Mouse (Mus musculus) heart, embryonic 15.5 days (tissue): ENCODE results near the gene Prkcsh. TPM values are rescaled to one million over a fixed set of nuclear protein-coding genes. Genes with fewer than 3 reads are reported as not detected.
A peak's percentile ranks its signal among the peaks of the same experiment; 100 is the strongest.

Source experiments
- ATAC-seq: fragments of 200-750 bp; cut with Nextera tagmentation; replicated peaks from 2 replicates; pipeline ENCODE4 v1.8.0; 2017; ENCODE audit warnings: low read depth, moderate TSS enrichment; ENCODE audit not compliant: insufficient number of reproducible peaks, insufficient read depth, low FRiP score
- H3K27ac ChIP-seq: fragments of 300-500 bp; sonication (generic); 2 replicates; pipeline ENCODE4 v1.5.1; 2015; ENCODE audit warnings: mild to moderate bottlenecking, inconsistent platforms
- H3K27me3 ChIP-seq: fragments of 300-500 bp; sonication (generic); 2 replicates; pipeline ENCODE4 v1.6.1; 2015; ENCODE audit warnings: inconsistent platforms
- H3K36me3 ChIP-seq: fragments of 300-500 bp; sonication (generic); 2 replicates; pipeline ENCODE4 v1.6.1; 2015; ENCODE audit warnings: mild to moderate bottlenecking, inconsistent platforms
- H3K4me1 ChIP-seq: fragments of 300-500 bp; sonication (generic); replicated peaks from 2 replicates; pipeline ENCODE4 v1.6.1; 2015; ENCODE audit warnings: inconsistent platforms
- H3K4me2 ChIP-seq: fragments of 300-500 bp; sonication (generic); 2 replicates; pipeline ENCODE4 v1.6.1; 2015; ENCODE audit warnings: inconsistent platforms, mild to moderate bottlenecking, moderate library complexity
- H3K4me3 ChIP-seq: fragments of 300-500 bp; sonication (generic); 2 replicates; pipeline ENCODE4 v1.5.1; 2015; ENCODE audit warnings: mild to moderate bottlenecking, inconsistent platforms
- H3K9ac ChIP-seq: fragments of 300-500 bp; sonication (generic); 2 replicates; pipeline ENCODE4 v1.6.1; 2015; ENCODE audit warnings: mild to moderate bottlenecking, inconsistent platforms
- H3K9me3 ChIP-seq: fragments of 300-500 bp; sonication (generic); replicated peaks from 2 replicates; pipeline ENCODE4 v1.6.1; 2016; ENCODE audit warnings: inconsistent platforms
- WGBS: fragments of 180-500 bp; shearing (Covaris S2); methylation state at CpG from one replicate; pipeline ENCODE4 v1.1.7; 2015; ENCODE audit warnings: mixed read lengths; 5-methylcytosine and 5-hydroxymethylcytosine counted together
- polyA plus RNA-seq: library from polyadenylated mRNA; unstranded; fragments of >200 nt; fragmentation: Nextera tagmentation; extraction: Ambion mirVana; gene quantifications from 2 replicates; pipeline ENCODE4 v1.2.1, GENCODE M21; 2015

The Prkcsh gene
- polyA plus RNA-seq, 1 experiment from 2014 or later = 60.3 TPM

DNA sequence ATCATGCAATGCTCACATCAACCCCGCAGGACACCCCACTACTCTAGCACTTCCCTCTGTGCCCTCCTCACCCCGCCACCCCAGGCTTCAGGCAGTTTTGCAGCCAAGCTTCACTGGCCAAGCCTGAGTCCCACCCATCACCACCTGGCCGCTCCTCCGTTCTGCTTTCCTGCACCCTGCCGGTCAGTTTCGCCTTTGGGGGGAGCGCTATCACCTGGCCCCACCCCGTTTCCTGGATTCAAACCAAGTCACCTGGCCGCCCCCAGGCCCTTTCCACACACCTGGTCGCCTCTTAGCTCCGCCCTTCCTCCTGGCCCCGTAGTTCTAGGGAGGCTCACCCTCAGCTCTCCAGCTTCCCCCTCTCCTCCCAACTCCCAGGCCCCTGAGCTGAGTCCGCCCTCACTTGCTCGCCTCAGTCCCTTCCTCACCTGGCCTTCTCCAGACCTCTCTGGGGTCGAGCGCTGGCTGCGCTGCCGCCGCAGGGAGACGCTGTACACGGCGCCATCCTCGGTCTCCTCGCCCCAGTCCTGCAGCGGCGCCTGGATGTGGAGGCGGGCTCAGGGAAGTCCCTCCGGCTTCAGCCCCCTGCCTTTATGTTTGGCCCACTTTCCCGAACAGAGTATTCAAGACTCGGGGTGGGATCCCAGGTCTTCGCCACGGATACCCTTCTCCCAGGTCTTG lies 14.0 kb upstream of the Prkcsh start:
- H3K27me3 ChIP-seq = peaks cover 95% of the 10 kb centered on the region
- no peak overlapping the region for H3K27ac ChIP-seq
- no peaks in the 10 kb centered on the region for H3K9me3 ChIP-seq
- peak overlapping the region; percentile 51 for H3K9ac ChIP-seq
- peak overlapping the region; percentile 88 for H3K4me2 ChIP-seq
- no peak for ATAC-seq
- H3K4me3 ChIP-seq = peak overlapping the region; percentile 56
- WGBS = 1% methylated on average over 32 of the region's 32 CpGs
- peaks cover 25% of the 10 kb centered on the region for H3K4me1 ChIP-seq
- H3K36me3 ChIP-seq = no peaks in the 10 kb centered on the region

DNA sequence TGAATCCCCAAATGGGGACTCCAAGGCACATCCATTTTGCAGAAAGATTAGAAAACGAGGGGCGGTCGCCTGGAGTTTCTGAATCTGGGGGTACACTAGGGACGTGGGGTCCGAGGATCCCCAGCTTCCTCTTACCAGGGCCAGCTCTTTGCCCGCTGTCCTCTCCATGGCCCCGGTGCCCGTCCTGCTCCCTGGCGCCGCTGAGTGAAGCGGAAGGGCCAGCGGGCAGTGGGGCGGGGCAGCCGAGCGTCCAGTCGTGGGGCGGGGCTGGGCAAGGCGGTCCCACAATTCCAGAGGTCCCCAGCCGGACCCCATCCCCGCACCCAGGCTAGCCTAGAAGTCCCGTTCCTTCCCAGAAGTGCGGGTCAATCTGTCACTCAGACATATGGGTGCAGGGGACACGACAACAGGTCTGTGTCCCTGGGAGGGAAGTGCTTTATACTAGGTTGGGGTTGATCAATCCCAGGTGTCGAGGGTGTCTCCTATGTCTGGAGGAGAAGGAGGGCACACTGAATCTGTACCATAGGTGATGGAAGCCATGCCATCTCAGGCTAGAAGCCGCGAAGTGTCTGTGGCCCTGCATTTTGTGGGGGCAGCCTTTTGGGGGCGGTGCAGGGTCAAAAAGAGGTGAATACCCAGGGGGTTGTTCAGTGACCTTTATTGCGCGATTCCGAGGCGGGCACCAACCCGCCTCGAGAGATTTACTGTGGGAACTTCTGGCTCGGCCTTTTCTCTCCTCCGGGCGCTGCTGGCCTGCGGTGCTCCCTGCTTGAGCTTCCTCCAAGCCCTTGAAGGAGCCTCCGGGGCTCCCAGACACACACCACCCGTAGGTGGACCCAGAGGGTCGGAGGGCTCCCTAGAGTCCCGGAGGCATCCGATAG lies 13.1 kb upstream of the Prkcsh start, which contains the start of gene Rgl3:
TSS of gene Rgl3 (minus strand) at position 217 of the 881 bp plus-strand sequence.
- H3K9ac ChIP-seq = peak within 1 kb of the TSS; percentile 51
- H3K4me1 ChIP-seq = peaks cover 25% of the 10 kb centered on the region
- no peaks in the 10 kb centered on the region for H3K36me3 ChIP-seq
- H3K27me3 ChIP-seq = peaks cover 93% of the 10 kb centered on the region
- no peak within 1 kb of the TSS for H3K27ac ChIP-seq
- no peak for ATAC-seq
- WGBS = under 1% methylated on average over 42 of the region's 42 CpGs
- H3K4me3 ChIP-seq = peak within 1 kb of the TSS; percentile 56
- no peaks in the 10 kb centered on the region for H3K9me3 ChIP-seq
- peak within 1 kb of the TSS; percentile 88 for H3K4me2 ChIP-seq

DNA sequence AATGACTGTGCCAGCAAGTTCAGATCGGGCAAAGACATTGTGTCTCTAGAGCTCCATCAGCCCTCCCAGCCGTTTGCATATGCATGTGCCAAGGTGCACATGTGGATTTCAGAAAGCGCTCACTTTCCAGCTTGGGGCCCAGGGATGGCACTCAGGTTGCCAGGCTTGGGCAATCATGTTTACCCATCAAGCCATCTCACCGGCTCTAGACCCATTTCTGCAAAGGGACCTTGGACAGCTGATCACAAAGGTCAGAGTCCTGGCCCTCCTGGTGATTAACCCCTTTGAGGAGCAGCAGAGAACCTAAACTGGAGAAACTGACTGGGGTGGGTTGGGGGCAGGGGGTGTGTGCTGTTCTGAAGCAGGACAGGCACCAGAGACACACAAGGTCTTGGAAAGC lies 10.4 kb upstream of the Prkcsh start:
- Histone ChIP-seq H3K9me3 (no peaks in the 10 kb centered on the region), H3K4me2 (no peak overlapping the region), H3K4me3 (no peak overlapping the region), H3K27me3 (peaks cover 72% of the 10 kb centered on the region), H3K36me3 (no peaks in the 10 kb centered on the region), H3K27ac (no peak overlapping the region), H3K9ac (no peak overlapping the region), H3K4me1 (peaks cover 25% of the 10 kb centered on the region)
- ATAC-seq = no peak
- WGBS = 76% methylated on average over 4 of the region's 4 CpGs

DNA sequence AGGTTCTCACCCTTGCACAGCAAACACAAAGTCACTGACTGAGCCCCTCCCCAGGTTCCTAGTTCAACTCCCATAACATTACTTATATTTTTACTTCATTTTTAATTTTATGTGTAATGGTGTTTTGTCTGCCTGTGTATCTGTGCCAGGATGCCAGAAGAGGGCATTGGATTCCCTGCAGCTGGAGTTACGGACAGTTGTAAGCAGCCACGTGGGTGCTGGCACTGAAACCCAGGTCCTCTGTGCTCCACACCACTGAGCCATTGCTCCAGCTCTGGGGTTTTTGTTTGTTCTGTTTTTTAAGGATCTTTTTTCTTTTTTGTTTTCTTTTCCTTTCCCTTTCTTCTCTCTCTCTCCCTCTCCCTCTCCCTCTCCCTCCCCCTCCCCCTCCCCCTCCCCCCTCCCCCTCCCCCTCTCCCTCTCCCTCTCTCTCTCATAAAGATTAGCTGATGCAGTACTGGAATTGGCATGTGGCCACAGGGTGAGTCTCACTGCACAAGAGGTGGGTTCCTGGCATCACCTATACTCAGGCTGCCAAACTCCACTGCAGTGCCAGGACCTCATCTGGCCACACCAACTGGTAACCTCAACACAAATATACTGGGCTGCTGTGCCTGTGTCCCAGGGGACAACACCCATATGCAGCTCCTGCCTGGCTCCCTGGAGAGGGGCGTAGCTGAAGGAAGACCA lies 6.3 kb upstream of the Prkcsh start:
- ATAC-seq = no peak
- 78% methylated on average over 3 of the region's 3 CpGs for WGBS
- Histone ChIP-seq H3K36me3 (no peaks in the 10 kb centered on the region), H3K4me1 (no peaks in the 10 kb centered on the region), H3K27ac (no peak overlapping the region), H3K4me2 (no peak overlapping the region), H3K4me3 (no peak overlapping the region), H3K9ac (no peak overlapping the region), H3K9me3 (no peaks in the 10 kb centered on the region), H3K27me3 (peaks cover 41% of the 10 kb centered on the region)

DNA sequence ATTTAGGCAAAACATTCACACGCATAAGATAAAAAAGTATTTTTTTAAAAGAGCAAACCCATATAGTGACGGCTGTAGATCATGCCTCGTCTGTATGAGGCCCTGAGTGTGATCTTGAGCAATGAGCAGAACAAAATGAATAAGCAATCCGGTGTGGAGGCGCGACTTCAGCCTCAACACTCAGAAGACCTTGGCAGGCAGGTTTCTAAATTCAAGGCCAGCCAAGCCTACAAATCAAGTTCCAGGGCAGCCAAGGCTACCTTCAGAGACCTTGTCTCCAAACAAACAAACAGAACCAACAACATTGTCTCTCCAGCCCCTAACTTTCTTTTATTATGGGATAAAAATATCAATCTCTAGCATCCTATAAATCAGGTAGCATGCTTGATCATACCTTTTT lies 2.3 kb upstream of the Prkcsh start:
- Histone ChIP-seq H3K4me2 (no peak overlapping the region), H3K4me3 (no peak overlapping the region), H3K4me1 (peaks cover 17% of the 10 kb centered on the region), H3K36me3 (peaks cover 10% of the 10 kb centered on the region; the same call in 1 of the 2 replicates), H3K27ac (no peak overlapping the region), H3K27me3 (peaks cover 10% of the 10 kb centered on the region), H3K9ac (no peak overlapping the region), H3K9me3 (no peaks in the 10 kb centered on the region)
- no peak for ATAC-seq
- WGBS = 86% methylated on average over 6 of the region's 6 CpGs

DNA sequence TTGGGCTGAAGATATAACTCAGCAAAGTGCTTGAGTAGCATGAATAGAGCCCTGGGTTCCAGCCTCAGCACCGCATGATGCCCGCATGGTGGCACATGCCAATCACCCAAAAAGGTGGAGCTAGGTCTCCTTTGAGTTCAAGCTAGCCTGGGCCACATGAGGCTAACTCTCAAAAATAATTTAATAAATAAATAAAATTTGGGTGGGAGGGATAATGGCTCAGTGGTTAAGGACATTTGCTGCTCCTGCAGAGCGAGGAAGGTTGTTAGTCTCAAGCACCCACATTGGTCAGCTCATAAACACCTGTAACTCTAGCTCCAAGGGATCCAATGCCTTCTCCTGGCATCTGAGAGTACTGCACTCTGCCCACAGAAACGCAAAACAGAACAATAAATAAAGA lies 973 bp upstream of the Prkcsh start:
- H3K4me2 ChIP-seq = no peak overlapping the region

DNA sequence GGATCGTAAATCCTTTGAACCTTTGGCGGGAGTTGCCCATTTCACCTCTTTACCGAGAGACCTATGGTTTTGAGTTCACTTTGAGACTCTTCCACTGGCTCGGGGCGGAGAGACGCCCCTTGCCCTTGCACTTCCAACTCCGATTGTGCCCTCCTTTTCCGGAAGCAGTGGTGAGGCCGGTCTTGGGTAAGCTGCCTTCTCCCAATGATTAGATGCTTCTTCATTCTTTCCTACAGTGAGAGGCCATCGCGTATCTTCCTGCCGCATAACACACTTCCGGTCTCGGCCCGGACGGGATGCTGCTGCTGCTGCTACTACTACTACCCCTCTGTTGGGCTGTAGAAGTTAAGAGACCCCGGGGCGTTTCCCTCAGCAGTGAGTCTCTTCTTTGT lies 553 bp downstream of the Prkcsh start:
- WGBS = under 1% methylated on average over 18 of the region's 18 CpGs
- ATAC-seq = no peak
- Histone ChIP-seq H3K36me3 (peaks cover 30% of the 10 kb centered on the region), H3K27ac (peak overlapping the region; percentile 75), H3K4me1 (peaks cover 17% of the 10 kb centered on the region), H3K27me3 (peaks cover 9% of the 10 kb centered on the region), H3K4me2 (peak overlapping the region; percentile 83), H3K9me3 (no peaks in the 10 kb centered on the region), H3K4me3 (peak overlapping the region; percentile 72), H3K9ac (peak overlapping the region; percentile 61)

More for the DNA sequence above, 973 bp upstream of the Prkcsh start:
- Histone ChIP-seq H3K27me3 (peaks cover 10% of the 10 kb centered on the region), H3K4me1 (peaks cover 17% of the 10 kb centered on the region), H3K9me3 (no peaks in the 10 kb centered on the region), H3K36me3 (peaks cover 22% of the 10 kb centered on the region), H3K9ac (no peak overlapping the region), H3K27ac (no peak overlapping the region), H3K4me3 (no peak overlapping the region)
- WGBS = 88% methylated on average over 4 of the region's 4 CpGs
- ATAC-seq = no peak

DNA sequence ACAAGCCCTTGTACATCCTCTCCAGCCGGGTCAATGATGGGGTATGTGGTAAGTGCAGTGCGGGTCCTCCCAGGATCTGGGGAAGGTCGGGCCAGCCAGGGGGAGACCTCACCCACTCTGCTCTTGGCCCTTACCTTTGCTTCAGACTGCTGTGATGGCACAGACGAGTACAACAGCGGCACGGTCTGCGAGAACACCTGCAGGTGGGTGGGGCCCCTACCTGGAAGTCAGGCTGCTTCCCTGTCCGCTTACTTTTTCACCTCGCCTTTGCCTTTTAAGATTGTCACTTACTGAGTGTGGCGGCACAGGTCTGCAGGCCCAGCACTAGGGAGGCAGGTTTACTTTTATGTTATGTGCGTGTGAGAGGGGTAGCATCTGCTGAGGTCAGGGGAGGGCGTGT lies 1.9 kb downstream of the Prkcsh start:
- H3K27ac ChIP-seq = no peak overlapping the region
- H3K4me2 ChIP-seq = no peak overlapping the region
- peaks cover 17% of the 10 kb centered on the region for H3K4me1 ChIP-seq
- WGBS = 94% methylated on average over 12 of the region's 12 CpGs
- no peak for ATAC-seq
- H3K27me3 ChIP-seq = peaks cover 2% of the 10 kb centered on the region
- no peak overlapping the region for H3K4me3 ChIP-seq
- H3K36me3 ChIP-seq = peaks cover 44% of the 10 kb centered on the region
- H3K9ac ChIP-seq = no peak overlapping the region
- H3K9me3 ChIP-seq = no peaks in the 10 kb centered on the region

DNA sequence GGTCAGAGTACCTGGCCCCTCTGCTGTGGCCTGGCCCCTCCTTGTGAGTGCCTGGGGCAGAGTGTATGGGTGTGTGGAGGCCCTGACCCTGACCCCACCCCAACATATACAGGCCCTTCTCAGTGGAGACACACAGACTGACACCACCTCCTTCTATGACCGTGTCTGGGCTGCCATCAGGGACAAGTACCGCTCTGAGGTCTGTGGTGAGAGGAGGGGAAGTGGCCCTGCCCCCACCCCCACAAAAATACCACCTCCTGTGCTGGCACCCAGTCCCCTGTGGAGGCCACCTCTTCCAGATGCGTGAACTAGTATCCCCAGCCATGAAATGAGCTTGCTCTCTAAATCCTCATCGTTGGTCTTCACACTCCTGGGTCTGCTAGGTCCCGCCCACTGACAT lies 8.4 kb downstream of the Prkcsh start:
- Histone ChIP-seq H3K36me3 (peaks cover 76% of the 10 kb centered on the region), H3K27me3 (no peaks in the 10 kb centered on the region), H3K4me2 (no peak overlapping the region), H3K27ac (no peak overlapping the region), H3K9me3 (no peaks in the 10 kb centered on the region), H3K9ac (no peak overlapping the region), H3K4me1 (no peaks in the 10 kb centered on the region), H3K4me3 (no peak overlapping the region)
- ATAC-seq = no peak
- WGBS = 82% methylated on average over 5 of the region's 5 CpGs

DNA sequence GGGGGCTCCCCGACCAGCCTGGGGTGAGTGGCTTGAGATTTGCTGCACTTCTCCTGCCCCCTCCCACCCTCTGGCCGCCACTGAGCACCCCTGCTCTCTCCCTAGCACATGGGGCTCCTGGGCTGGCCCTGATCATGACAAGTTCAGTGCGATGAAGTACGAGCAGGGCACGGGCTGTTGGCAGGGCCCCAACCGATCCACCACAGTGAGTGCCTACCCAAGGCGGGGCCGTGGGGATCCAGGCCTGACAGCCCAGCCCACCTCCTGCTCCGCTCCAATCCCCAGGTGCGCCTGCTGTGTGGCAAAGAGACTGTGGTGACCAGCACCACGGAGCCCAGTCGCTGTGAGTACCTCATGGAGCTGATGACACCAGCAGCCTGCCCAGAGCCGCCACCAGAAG lies 10.1 kb downstream of the Prkcsh start:
- WGBS = 91% methylated on average over 13 of the region's 13 CpGs
- Histone ChIP-seq H3K4me1 (no peaks in the 10 kb centered on the region), H3K9me3 (no peaks in the 10 kb centered on the region), H3K4me3 (no peak overlapping the region), H3K27ac (no peak overlapping the region), H3K36me3 (peaks cover 66% of the 10 kb centered on the region), H3K4me2 (no peak overlapping the region), H3K27me3 (no peaks in the 10 kb centered on the region), H3K9ac (no peak overlapping the region)
- no peak for ATAC-seq

DNA sequence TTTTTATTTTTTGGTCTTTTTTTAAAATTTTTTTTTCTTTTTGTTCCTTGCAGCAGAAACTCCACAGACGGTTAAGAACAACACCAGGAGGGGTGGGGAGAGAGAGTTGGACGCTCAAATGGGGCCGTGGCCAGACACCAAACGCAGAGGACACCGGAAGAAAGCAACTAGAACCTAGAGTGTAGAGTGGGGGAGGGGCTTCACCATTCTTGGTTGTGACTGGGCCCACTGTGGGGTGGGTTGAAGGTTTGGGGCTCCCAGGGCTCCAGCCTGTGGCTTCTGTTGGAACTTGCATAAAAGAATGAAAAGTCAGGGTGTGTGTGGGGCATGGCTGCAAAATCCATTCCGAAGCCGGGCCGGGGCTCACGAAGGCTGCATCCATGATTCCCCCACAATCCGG lies 13.6 kb downstream of the Prkcsh start:
- Histone ChIP-seq H3K9ac (no peak overlapping the region), H3K36me3 (peaks cover 32% of the 10 kb centered on the region), H3K4me3 (no peak overlapping the region), H3K4me2 (no peak overlapping the region), H3K4me1 (no peaks in the 10 kb centered on the region), H3K27ac (no peak overlapping the region), H3K27me3 (no peaks in the 10 kb centered on the region), H3K9me3 (no peaks in the 10 kb centered on the region)
- 71% methylated on average over 10 of the region's 10 CpGs for WGBS
- ATAC-seq = no peak
